Mouse (Mus musculus) regulatory T cell (primary cell): Measurements from ENCODE around the gene Adamts14.

Source experiments
- in situ Hi-C: fragments of 300-600 bp; cut with MboI, MseI; formaldehyde crosslinking; loops from one replicate; pipeline ENCODE4 v1.15.1; 2025; ENCODE audit warnings: high pct_unique_total_duplicates

The Adamts14 gene

GRCm38 (mm10) chr10:61275669-61276110, 2.5 kb upstream of the Adamts14 start:
- in situ Hi-C loops = no loop called here

DNA sequence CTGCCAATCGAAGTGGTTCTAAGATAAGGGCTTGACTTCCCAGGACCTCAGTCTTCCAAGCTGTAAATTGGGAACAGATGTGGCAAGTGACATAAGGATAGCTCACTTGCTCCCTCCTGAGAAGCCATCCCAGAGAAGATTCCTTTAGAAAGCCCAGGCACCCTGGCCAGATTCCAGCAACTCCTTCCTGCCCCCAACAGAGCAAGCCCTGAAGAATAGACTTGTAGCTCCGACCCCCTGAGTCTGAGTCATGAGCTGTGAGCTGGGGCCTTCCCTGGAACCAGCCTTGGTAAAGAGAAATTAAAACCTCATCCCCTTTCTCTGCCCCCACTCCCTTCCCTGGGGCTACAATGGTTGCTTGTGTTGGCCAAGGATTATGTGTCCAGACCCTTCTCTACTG, 1.3 kb upstream of the Adamts14 start:
- in situ Hi-C loops = no loop called here

- in situ Hi-C loops = no loop called here
Observed at GRCm38 (mm10) chr10:61273844-61274215, 592 bp upstream of the Adamts14 start.

DNA sequence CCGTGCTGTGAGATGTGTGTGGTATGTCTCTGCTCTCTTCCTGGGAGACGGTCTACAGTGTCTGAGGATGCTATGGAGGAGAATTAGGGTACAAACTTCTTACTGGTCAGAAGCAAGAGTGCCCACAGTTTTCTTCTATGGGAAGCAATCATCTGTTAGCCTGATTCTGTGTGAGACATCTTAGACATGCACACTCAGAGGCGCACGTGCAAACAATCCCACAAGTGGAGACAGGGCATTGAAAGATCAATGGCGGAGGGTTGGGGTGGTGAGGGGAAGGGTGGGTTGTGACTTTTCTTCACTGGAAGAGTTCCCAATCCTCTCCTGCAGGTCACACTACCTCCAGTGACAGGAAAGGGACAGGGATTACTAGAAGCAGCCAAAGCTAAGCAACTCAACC, 607 bp downstream of the Adamts14 start:
- in situ Hi-C loops = no loop called here

DNA sequence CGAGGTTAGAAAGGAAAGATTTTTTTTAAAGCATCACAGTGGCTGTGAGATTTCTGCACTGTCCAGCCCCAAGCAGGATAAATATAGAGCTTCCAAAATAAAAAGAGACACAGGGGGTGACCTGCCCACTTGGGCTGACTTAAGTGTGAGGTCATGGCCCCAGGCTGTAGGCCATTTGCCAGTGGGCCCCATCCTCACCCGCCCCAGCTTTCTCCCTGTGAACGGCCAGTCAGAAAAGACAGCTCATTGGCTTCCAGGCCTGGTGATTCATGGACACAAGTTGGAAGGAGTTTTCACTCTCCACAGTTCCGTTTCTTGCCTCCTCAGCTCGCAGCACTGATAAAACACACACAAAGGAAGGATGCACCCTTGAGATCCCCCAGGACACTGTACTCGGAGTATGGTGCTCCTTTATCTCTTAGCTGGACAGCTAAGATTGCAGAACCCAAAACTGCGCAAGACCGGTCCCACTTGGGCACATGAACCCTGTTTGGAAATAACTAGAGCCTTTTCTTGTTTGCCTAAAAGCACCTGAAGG, 1.1 kb downstream of the Adamts14 start:
- in situ Hi-C loops = no loop called here

DNA sequence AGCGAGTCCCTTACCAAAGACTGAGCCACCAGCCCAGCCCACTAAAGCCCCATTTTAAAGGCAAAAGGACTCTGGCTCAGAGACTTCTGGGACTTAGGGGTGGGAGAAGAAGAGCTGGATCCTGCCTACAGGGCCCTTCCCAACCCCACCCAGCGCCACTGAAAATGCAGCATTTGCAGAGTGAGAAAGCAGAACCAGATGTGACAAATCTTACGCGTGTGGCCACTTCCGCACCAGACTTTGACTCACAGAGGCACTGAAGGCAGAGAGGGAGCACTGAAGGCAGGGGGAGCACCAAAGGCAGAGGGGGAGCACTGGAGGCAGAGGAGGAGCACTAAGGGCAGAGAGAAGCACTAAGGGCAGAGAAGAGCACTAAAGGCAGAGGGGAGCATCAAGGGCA, 5.9 kb downstream of the Adamts14 start:
- in situ Hi-C loops = no loop called here

DNA sequence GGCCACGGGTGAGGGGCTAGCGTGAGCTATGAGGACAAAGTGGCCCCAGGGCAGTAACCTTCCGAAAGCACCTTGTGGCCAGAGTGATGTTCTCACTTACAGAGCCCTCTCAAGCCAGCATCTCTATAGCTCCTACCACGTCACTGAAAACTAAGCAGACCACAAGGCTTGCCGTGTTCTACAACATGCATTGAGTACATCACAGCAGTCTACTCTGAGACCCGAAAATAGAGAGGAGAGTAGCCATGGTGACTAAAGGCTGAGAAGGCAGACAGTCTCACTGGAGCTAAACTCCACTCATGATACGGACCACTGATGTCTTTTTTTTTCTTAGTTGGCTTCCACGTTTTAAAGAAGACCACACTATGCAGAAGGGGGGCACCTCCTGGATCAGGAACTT, 9.6 kb downstream of the Adamts14 start:
- in situ Hi-C loops = no loop called here

GRCm38 (mm10) chr10:61261229-61262156, 11.7 kb downstream of the Adamts14 start:
- in situ Hi-C loops = no loop called here

- in situ Hi-C loops = no loop called here
Observed at GRCm38 (mm10) chr10:61258131-61258530, 15.1 kb downstream of the Adamts14 start.

- in situ Hi-C loops = no loop called here
Observed at GRCm38 (mm10) chr10:61256665-61257064, 16.6 kb downstream of the Adamts14 start.

- in situ Hi-C loops = no loop called here
Observed at GRCm38 (mm10) chr10:61255190-61255589, 18.0 kb downstream of the Adamts14 start.

DNA sequence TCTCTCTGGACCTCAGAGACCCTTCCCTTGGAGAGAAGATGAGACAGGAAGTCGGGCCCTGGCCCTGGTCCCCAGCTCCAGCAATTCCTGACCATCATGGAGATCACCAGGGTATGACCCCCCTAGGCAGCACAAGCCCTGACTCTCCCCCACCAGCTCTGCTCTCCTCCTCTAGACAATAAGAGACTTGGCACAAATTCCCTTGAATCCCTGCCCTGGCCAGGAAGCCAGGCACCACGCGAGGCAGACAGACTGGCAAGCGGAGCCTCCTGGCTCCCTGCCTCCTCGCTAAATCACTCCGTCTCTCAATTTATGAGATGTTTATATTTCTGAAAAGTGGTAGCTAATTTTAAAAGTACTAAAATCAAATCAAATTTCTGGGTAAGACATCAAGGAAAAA, 18.5 kb downstream of the Adamts14 start:
- in situ Hi-C loops = no loop called here

GRCm38 (mm10) chr10:61249951-61250350, 23.3 kb downstream of the Adamts14 start:
- in situ Hi-C loops = no loop called here

GRCm38 (mm10) chr10:61248596-61249114, 24.6 kb downstream of the Adamts14 start:
- in situ Hi-C loops = no loop called here

DNA sequence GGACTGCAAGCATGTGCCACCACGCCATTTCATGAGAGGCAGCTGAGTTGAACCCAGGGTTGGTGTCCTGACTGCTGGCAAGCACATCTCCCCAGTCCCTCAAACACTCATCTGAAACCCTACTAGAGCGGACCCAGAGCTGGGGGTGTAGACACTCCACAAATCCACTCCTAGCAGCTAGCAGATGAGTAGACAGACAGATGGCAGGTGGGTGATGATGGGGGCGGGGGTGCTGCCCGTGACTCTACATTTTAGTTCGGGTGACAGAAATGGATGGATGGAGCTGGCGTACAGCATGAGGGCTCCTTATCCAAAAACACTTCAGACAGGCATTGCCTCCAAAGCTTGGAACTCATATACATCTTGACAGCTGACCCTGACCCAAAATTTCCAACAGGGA, 26.9 kb downstream of the Adamts14 start:
- in situ Hi-C loops = no loop called here

DNA sequence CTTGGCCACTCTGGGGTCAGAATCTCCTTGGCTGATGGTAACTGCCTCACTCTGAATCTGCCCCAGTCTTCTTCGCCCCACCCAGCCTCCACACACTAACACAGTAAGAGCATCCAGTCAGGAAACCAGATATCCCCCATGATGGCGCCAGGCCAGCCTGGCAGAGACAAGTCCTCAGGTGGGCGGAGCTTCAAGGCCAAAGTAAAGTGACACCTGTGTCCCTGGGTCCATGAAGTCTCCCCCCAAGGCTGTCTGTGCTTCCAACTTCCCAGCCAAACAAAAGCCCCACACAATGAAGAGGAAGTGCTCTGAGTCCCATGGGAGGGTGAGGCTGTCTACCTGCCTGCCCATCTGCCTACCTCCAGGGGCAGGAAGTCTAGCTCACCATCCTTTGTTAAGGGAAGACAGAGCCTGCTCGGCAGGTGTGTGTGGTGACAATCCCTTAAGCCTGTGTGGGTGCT, 31.2 kb downstream of the Adamts14 start:
- in situ Hi-C loops = no loop called here

DNA sequence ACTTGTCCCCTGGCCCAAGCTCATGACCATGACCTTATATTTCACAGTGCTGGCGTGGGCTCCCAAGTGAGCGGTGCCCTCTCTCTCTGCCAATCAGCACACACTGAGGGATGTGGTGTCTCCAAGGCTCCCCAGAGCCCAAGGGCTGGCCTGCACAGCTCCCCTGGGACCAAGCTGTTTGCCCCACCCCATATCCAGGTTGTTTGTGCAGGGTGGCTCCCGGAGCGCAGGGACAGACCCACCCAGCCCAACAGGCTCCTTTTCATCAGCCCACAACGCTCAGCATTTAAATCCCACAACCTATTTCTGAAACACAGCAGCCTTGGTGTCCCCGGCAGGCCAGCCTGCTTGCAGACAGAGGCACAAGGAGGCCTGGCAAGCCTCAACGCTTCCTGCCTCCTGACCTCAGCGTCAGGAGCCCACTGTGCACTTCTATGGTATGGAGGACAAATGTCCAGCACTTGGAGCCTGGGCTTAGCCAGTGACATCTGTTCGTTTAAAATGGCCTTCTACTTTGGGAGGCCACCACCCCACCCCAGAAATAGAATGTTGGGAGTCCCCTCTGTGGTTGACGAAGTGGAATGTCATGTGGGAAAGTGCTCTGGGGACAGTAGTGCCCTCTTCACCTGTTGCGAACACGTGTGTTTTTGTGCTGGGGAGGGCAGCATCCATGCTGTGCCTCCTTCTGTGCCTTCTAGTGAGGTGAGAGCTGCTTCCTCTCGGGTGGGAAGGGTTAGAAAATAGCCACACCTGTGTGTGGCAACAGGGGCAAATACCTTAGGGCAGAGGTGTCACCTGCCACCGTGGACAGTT, 32.9 kb downstream of the Adamts14 start:
- in situ Hi-C loops = no loop called here

DNA sequence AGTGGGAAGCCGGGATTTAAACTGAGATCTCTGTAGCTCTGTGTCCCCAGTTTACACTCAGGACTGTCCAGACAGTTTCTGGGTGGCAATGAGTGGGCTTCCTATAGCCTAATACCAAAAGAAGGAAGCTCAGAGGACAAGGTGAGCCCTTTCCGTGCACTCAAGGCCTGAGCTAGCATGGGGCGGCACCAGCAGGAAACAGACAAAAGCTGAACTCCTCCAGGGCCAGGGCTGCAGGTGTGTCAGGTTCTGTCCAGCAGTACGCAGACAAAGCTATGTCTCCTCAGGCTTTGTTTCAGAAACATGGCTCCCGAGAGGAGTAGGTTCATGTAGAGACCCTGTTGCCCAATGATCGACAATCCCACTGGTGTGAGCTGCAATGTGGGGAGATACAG, 35.9 kb downstream of the Adamts14 start:
- in situ Hi-C loops = loop anchor here (10.0 kb wide), 1 partner anchor 1837 kb away; no protein-coding TSS in a partner anchor

GRCm38 (mm10) chr10:61236683-61237390, 36.4 kb downstream of the Adamts14 start:
- in situ Hi-C loops = loop anchor here (10.0 kb wide), 1 partner anchor 1838 kb away; no protein-coding TSS in a partner anchor

DNA sequence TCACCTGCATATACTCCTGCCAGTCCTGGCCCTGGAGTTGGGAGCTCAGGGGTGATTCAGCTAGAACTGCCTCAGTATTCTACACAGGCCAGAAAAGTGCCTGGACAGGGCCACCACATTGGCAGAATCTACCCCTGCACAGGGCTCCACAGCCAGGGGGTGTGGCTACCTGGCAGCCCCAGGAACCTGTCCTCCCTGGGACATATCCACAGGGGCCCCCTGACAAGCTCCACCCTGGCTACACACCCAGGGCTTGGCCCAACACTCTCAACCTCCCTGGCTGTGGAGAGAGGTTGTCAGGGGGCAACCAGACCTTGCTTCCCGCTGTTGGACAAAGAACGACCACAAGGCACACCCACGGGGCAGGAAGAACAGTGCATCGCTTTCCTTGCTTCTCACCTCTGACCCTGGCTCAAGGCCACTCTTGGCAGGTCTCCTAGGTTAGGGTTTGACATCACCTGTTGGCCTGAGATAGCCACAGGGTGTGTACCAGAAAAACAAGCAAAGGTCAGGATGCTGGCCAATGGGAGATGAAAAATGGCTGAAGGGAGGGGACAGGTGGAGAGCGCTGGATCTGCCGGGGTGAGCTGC, 37.5 kb downstream of the Adamts14 start:
- in situ Hi-C loops = loop anchor here (10.0 kb wide), 1 partner anchor 1839 kb away; no protein-coding TSS in a partner anchor

DNA sequence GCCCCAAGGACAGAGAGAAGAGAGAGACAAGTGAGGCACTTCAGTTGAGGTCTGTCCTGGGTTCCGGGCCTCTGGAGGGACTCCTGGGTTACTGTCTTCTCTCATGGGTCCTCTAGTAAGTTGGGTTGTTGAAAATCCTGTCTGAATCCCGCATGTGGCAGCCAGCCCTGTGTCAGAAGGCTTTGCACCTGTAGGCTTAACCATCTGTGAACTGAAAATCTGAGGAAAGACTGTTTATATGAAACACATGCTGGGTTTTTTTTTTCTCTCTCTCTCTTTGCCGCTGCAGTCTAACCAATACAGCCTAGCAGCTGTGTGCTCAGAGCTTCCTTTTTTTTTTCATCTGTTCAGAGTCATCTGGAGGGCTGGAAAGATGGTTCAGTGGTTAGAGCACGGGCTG, 38.9 kb downstream of the Adamts14 start:
- in situ Hi-C loops = loop anchor here (10.0 kb wide), 1 partner anchor 1840 kb away; no protein-coding TSS in a partner anchor
